Mouse (Mus musculus) urinary bladder, postnatal 4 days (tissue): ENCODE measurements at regions not wholly inside any gene's neighbourhood (a gene's known extent, or its start where the extent isn't known, plus 50 kb on each side); places are given as distances from the start of the nearest gene placed in this dataset.
A peak's percentile ranks its signal among the peaks of the same experiment; 100 is the strongest.

Source experiments
- DNase-seq, 2 experiments: peaks; one replicate each; pipeline ENCODE4 v3.0.0; 2021 to 2022; ENCODE audit warnings: low spot score in 2 of 2

- no peak for DNase-seq
Measured at GRCm38 (mm10) chr4:69197577-69197976, 243.4 kb upstream of the Brinp1 start.

- no peak for DNase-seq
Measured at GRCm38 (mm10) chr4:69196094-69196493, 241.9 kb upstream of the Brinp1 start.

GRCm38 (mm10) chr4:69195645-69196044 lies 241.4 kb upstream of the Brinp1 start:
- peak; percentile 39 to 70 for DNase-seq
